Mouse (Mus musculus) liver, adult 2 months (tissue): ENCODE results near the gene Hmgcll1.

Source experiments
- CTCF ChIP-seq: fragments of 200-500 bp; IDR thresholded peaks from 2 replicates; pipeline ENCODE4 v1.5.1; 2011; ENCODE audit warnings: low read depth, low read length, control low read depth
- POLR2A ChIP-seq: fragments of 200-500 bp; IDR thresholded peaks from 2 replicates; pipeline ENCODE4 v1.6.1; 2011; ENCODE audit warnings: low read length, control low read depth; ENCODE audit not compliant: insufficient read depth; ENCODE audit errors: extremely low read depth

- TF ChIP-seq CTCF: no peak
- no peak for TF ChIP-seq POLR2A
Observed at GRCm38 (mm10) chr9:76091561-76091960, 76.9 kb downstream of the Hmgcll1 start.
